Mouse (Mus musculus) forebrain, embryonic 11.5 days (tissue): ENCODE results near the gene Exosc2. TPM values are rescaled to one million over a fixed set of nuclear protein-coding genes. Genes with fewer than 3 reads are reported as not detected.
"Not testable (repeated sequence)": the region's sequence is repeated elsewhere in the genome, so short reads cannot be mapped to it uniquely, and the experiment has no call there.

ENCODE experiments used
- ATAC-seq: fragments of 200-750 bp; cut with Nextera tagmentation; replicated peaks from 2 replicates; pipeline ENCODE4 v1.8.0; 2017; ENCODE audit warnings: moderate TSS enrichment; ENCODE audit not compliant: low FRiP score
- DNase-seq: peaks from one replicate; pipeline ENCODE4 v3.0.0-alpha.2; 2017; ENCODE audit warnings: low spot score
- H3K27ac ChIP-seq: fragments of 300-500 bp; sonication (generic); 2 replicates; pipeline ENCODE4 v1.5.1; 2014; ENCODE audit warnings: low read depth, low read length
- H3K27me3 ChIP-seq: fragments of 300-500 bp; sonication (generic); 2 replicates; pipeline ENCODE4 v1.6.1; 2014; ENCODE audit warnings: mild to moderate bottlenecking, low read length, mixed read lengths; ENCODE audit not compliant: control insufficient read depth, insufficient read depth
- H3K36me3 ChIP-seq: fragments of 300-500 bp; sonication (generic); 2 replicates; pipeline ENCODE4 v1.6.1; 2014; ENCODE audit warnings: mild to moderate bottlenecking, low read length, moderate library complexity, mixed read lengths; ENCODE audit not compliant: control insufficient read depth, insufficient read depth
- H3K4me1 ChIP-seq: fragments of 300-500 bp; sonication (generic); replicated peaks from 2 replicates; pipeline ENCODE4 v1.6.1; 2014; ENCODE audit warnings: low read length, mixed read lengths; ENCODE audit not compliant: control insufficient read depth, insufficient read depth
- H3K4me2 ChIP-seq: fragments of 300-500 bp; sonication (generic); 2 replicates; pipeline ENCODE4 v1.6.1; 2014; ENCODE audit warnings: low read depth, mild to moderate bottlenecking, low read length, moderate library complexity, mixed read lengths; ENCODE audit not compliant: severe bottlenecking
- H3K4me3 ChIP-seq: fragments of 300-500 bp; sonication (generic); 2 replicates; pipeline ENCODE4 v1.5.1; 2014; ENCODE audit warnings: low read depth, low read length
- H3K9ac ChIP-seq: fragments of 300-500 bp; sonication (generic); 2 replicates; pipeline ENCODE4 v1.6.1; 2014; ENCODE audit warnings: low read length
- H3K9me3 ChIP-seq: fragments of 300-500 bp; sonication (generic); 2 replicates; pipeline ENCODE4 v1.6.1; 2016; ENCODE audit warnings: low read length, mixed read lengths; ENCODE audit not compliant: control insufficient read depth
- WGBS: fragments of 180-500 bp; shearing (Covaris S2); extraction: QIAGEN DNeasy Blood & Tissue Kit; methylation state at CpG from one replicate; pipeline ENCODE4 v1.1.7; 2014; 5-methylcytosine and 5-hydroxymethylcytosine counted together
- polyA plus RNA-seq: library from polyadenylated mRNA; unstranded; fragments of >200 nt; fragmentation: Nextera tagmentation; extraction: Ambion mirVana; gene quantifications from 2 replicates; pipeline ENCODE4 v1.2.1, GENCODE M21; 2014

Gene Exosc2
- polyA plus RNA-seq, 1 experiment from 2014 or later = 72.2 TPM

GRCm38 (mm10) chr2:31654854-31655559 lies 15.5 kb upstream of the Exosc2 start:
- 5% methylated on average over 22 of the region's 22 CpGs for WGBS
- Histone ChIP-seq H3K9ac (no peak overlapping the region; the same call in 1 of the 2 replicates), H3K4me2 (peak overlapping the region; percentile 90), H3K27ac (no peak overlapping the region), H3K4me3 (peak overlapping the region; percentile 46), H3K36me3 (no peaks in the 10 kb centered on the region), H3K4me1 (peaks cover 10% of the 10 kb centered on the region), H3K9me3 (no peaks in the 10 kb centered on the region; the same call in 1 of the 2 replicates), H3K27me3 (peaks cover 60% of the 10 kb centered on the region)
- ATAC-seq (no peak), DNase-seq (peak; percentile 79)

- no peaks in the 10 kb centered on the region for H3K36me3 ChIP-seq
- no peak overlapping the region for H3K4me2 ChIP-seq
- H3K9me3 ChIP-seq = no peaks in the 10 kb centered on the region; the same call in 1 of the 2 replicates
- H3K9ac ChIP-seq = no peak overlapping the region
- peaks cover 10% of the 10 kb centered on the region for H3K4me1 ChIP-seq
- no peak overlapping the region for H3K4me3 ChIP-seq
- no peak overlapping the region for H3K27ac ChIP-seq
- peaks cover 49% of the 10 kb centered on the region for H3K27me3 ChIP-seq
- DNase-seq (no peak), ATAC-seq (no peak)
- 92% methylated on average over 7 of the region's 7 CpGs for WGBS
Observed at GRCm38 (mm10) chr2:31656374-31656773, 14.1 kb upstream of the Exosc2 start.

- Histone ChIP-seq H3K27me3 (no peaks in the 10 kb centered on the region), H3K4me1 (no peaks in the 10 kb centered on the region), H3K9ac (no peak overlapping the region), H3K36me3 (no peaks in the 10 kb centered on the region), H3K4me3 (no peak overlapping the region), H3K9me3 (no peaks in the 10 kb centered on the region; the same call in 1 of the 2 replicates), H3K27ac (no peak overlapping the region), H3K4me2 (no peak overlapping the region)
- WGBS = 62% methylated on average over 8 of the region's 8 CpGs
- DNase-seq (no peak), ATAC-seq (no peak)
Observed at GRCm38 (mm10) chr2:31662939-31663803, 7.3 kb upstream of the Exosc2 start.

- Histone ChIP-seq H3K4me3 (no peak overlapping the region), H3K9ac (no peak overlapping the region), H3K27ac (no peak overlapping the region), H3K4me1 (no peaks in the 10 kb centered on the region), H3K27me3 (no peaks in the 10 kb centered on the region), H3K9me3 (no peaks in the 10 kb centered on the region; the same call in 1 of the 2 replicates), H3K4me2 (no peak overlapping the region), H3K36me3 (no peaks in the 10 kb centered on the region)
- 91% methylated on average over 1 of the region's 1 CpGs for WGBS
- ATAC-seq (no peak), DNase-seq (no peak)
Observed at GRCm38 (mm10) chr2:31663804-31664180, 6.7 kb upstream of the Exosc2 start.

GRCm38 (mm10) chr2:31667332-31667731 lies 3.2 kb upstream of the Exosc2 start:
- no peaks in the 10 kb centered on the region for H3K9me3 ChIP-seq
- H3K27ac ChIP-seq = no peak overlapping the region
- H3K9ac ChIP-seq = no peak overlapping the region
- H3K27me3 ChIP-seq = no peaks in the 10 kb centered on the region
- H3K4me2 ChIP-seq = no peak overlapping the region
- no peaks in the 10 kb centered on the region for H3K36me3 ChIP-seq
- 24% methylated on average over 4 of the region's 4 CpGs for WGBS
- peak; percentile 67 for DNase-seq
- no peak overlapping the region for H3K4me3 ChIP-seq
- no peaks in the 10 kb centered on the region for H3K4me1 ChIP-seq
- no peak for ATAC-seq

- Histone ChIP-seq H3K9me3 (no peaks in the 10 kb centered on the region), H3K27me3 (no peaks in the 10 kb centered on the region), H3K4me2 (no peak overlapping the region), H3K9ac (no peak overlapping the region), H3K27ac (no peak overlapping the region), H3K4me1 (0 out of 2 replicates have a peak, but pooled peaks cover 2% of the 10 kb centered on the region), H3K36me3 (peaks cover 9% of the 10 kb centered on the region), H3K4me3 (no peak overlapping the region)
- DNase-seq (no peak), ATAC-seq (no peak)
- WGBS = 95% methylated on average over 6 of the region's 6 CpGs
Observed at GRCm38 (mm10) chr2:31678641-31679040, 8.1 kb downstream of the Exosc2 start.

GRCm38 (mm10) chr2:31681051-31681707 lies 10.7 kb downstream of the Exosc2 start:
- 91% methylated on average over 15 of the region's 15 CpGs for WGBS

GRCm38 (mm10) chr2:31681731-31682235 lies 11.3 kb downstream of the Exosc2 start:
- DNase-seq = no peak
- peaks cover 7% of the 10 kb centered on the region; the same call in 1 of the 2 replicates for H3K36me3 ChIP-seq
- no peaks in the 10 kb centered on the region for H3K4me1 ChIP-seq

More at GRCm38 (mm10) chr2:31681051-31681707, 10.7 kb downstream of the Exosc2 start:
- not testable (repeated sequence) for H3K9me3 ChIP-seq, H3K4me1 ChIP-seq, H3K36me3 ChIP-seq, H3K9ac ChIP-seq, H3K27ac ChIP-seq, ATAC-seq, DNase-seq, H3K27me3 ChIP-seq, H3K4me3 ChIP-seq, H3K4me2 ChIP-seq

More at GRCm38 (mm10) chr2:31681731-31682235, 11.3 kb downstream of the Exosc2 start:
- ATAC-seq = no peak
- Histone ChIP-seq H3K9me3 (no peaks in the 10 kb centered on the region), H3K4me2 (no peak overlapping the region), H3K27ac (no peak overlapping the region), H3K27me3 (no peaks in the 10 kb centered on the region), H3K4me3 (no peak overlapping the region), H3K9ac (no peak overlapping the region)
- WGBS = 93% methylated on average over 6 of the region's 6 CpGs
